Mouse (Mus musculus) layer of hippocampus, postnatal 10 days (tissue): ENCODE data around the gene Eno3. TPM values are rescaled to one million over a fixed set of nuclear protein-coding genes. Genes with fewer than 3 reads are reported as not detected.
A peak's percentile ranks its signal among the peaks of the same experiment; 100 is the strongest.

Experiments used
- DNase-seq, 2 experiments: peaks; one replicate each; pipeline ENCODE4 v3.0.0; 2021; ENCODE audit warnings: low spot score in 2 of 2
- total RNA-seq, 2 experiments: library from RNA; stranded (reverse); gene quantifications; 2 replicates each; pipeline ENCODE4 v1.2.3; 2021

Eno3 gene
- total RNA-seq, 2 experiments from 2014 or later = 5.1 to 10.5 TPM

- peak in 1 of 2 experiments; percentile 52 for DNase-seq
Measured at GRCm38 (mm10) chr11:70655571-70656455, 1.2 kb upstream of the Eno3 start.

DNA sequence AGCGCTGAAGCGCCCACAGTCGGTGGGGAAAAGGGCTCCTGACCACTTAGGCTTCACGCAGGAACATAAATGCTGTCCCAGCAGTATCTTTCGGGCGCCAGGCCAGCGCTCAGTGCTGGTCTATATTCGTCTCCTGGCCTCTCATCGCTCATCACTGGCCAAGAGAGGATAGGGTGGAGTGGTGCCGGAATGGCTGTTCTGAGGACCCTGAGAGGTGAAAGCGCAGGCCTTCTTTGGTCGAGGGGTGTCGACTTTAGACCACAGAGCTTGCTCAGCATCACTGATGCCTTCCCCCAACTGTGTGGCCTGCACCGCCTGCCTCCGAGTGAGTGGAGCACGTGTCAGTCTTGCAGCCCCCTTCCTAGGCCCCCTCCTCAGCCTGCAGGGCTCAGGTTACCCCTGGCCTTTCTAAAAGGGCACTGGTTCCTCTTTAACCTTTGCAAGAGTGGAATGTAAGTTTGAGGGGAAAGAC, 510 bp upstream of the Eno3 start:
- no peak for DNase-seq

- no peak for DNase-seq
Measured at GRCm38 (mm10) chr11:70657573-70657972, 571 bp downstream of the Eno3 start.

GRCm38 (mm10) chr11:70657991-70658390, 989 bp downstream of the Eno3 start:
- DNase-seq = no peak

DNA sequence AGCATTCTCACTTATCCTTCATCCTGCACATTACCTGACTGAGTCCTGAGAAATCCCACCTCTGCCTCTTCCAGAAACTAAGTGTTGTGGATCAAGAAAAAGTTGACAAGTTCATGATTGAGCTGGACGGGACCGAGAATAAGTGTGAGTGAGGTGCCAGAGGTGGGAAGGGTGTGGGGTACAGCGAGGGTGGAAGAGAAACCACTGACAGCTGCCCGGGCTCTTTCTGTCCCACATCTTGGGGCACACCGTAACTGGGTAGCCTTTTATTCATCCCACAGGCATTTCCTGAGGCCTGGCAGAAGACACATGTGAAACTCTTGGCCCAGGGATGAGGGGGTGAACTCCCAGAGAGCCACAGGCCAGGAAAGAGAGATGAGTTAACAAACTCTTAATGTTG, 1.5 kb downstream of the Eno3 start:
- DNase-seq = no peak

DNA sequence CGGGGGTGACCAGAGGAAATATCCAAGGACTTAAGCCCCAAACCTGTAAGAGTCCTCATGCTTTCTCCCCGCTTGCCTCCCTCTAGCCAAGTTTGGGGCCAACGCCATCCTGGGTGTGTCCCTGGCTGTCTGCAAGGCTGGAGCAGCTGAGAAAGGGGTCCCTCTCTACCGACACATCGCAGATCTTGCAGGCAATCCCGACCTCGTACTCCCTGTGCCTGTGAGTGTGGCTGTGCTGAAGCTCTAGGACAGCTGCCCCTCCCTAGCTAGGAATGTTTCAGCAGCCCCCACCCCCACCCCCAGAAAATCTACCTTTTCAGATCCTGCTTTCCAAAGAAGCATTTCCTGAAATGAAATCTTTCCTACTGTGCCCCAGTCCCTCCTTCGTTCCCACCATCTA, 1.9 kb downstream of the Eno3 start:
- DNase-seq = no peak

GRCm38 (mm10) chr11:70660571-70660970, 3.6 kb downstream of the Eno3 start:
- DNase-seq = no peak

- no peak for DNase-seq
Measured at GRCm38 (mm10) chr11:70663101-70663500, 6.1 kb downstream of the Eno3 start.

GRCm38 (mm10) chr11:70663957-70664356, 7.0 kb downstream of the Eno3 start:
- no peak for DNase-seq

- no peak for DNase-seq
Measured at GRCm38 (mm10) chr11:70664741-70665140, 7.7 kb downstream of the Eno3 start.

GRCm38 (mm10) chr11:70666687-70667086, 9.7 kb downstream of the Eno3 start:
- no peak for DNase-seq

GRCm38 (mm10) chr11:70667271-70668150, 10.5 kb downstream of the Eno3 start:
- DNase-seq = no peak

- peak in 1 of 2 experiments; percentile 67 for DNase-seq
Measured at GRCm38 (mm10) chr11:70668335-70668770, 11.4 kb downstream of the Eno3 start.

DNA sequence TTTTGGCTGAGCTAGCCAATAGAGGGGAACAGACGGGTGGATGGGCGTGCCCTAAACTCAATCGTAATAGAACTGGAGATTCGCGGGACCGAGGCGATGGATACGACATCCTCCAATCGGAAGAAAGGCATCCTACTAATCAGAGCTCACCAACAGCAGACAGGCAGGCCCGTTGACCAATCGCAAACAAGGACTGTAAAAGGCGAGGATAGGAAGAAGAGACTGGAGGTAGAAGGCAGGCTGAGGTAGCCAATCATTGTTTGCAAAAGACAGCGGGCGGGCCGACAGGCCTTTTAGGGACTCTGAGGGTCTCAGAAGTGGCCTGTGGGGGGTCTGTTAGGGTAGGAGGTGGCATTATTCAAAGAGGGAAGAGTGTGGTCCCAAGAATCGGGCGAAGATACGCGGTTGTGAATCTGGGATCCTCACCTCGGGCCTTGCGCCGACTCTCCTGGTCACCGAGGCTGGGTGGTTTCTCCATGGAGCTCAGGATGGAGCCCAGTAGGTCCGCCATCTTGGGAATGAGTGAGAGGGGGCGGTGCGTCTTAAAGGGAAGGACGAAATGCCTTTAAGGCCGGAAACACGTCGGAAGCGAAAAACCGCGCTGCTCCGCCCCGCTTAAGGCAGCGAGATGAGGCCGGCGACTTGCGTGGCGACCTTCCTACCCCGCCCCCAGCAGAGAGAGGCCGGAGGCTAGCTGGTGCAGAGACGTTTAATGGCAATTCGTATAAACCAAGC, 11.9 kb downstream of the Eno3 start, which contains the start of gene Spag7:
TSS of gene Spag7 (minus strand) at position 646 of the 735 bp plus-strand sequence.
- DNase-seq = peak; percentile 94 to 95

DNA sequence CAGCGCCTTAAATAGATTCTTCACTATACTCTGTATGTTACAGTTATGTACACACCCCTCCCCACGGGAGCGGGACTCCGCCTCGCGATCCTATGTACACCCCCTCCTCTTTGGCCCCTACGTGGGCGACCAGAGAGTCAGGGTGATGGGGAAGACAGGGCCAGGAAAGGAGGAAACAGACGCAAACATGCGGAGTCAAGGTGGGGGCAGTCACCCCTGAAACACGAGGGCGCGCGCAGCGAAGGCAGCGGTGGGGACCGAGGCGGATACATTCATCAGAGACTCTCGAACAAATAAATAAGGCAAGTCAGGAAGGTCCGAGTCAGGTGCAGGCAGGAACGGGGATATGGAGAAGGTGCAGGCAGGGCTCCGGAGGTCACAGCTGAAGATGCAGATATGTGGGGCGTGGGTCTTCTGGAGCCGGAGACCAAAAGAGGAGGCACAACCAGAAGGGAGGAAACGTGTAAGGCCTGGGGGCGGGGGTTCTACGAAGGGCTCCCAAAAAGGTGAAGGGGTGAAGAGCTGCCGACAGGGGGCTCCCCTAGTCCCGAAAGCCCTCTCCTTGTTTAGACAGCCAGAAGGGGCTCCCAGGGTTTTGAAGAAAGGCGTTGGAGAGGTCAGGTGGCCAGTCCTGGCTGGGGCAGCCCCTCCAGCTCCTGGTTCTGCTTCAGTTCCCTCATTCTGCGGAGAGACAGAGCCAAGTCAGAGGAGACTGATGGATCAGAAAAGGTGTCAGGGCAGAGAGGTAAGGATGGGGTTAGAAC, 12.8 kb downstream of the Eno3 start:
- DNase-seq = peak; percentile 73 to 84

GRCm38 (mm10) chr11:70670483-70670882, 13.5 kb downstream of the Eno3 start:
- no peak for DNase-seq

DNA sequence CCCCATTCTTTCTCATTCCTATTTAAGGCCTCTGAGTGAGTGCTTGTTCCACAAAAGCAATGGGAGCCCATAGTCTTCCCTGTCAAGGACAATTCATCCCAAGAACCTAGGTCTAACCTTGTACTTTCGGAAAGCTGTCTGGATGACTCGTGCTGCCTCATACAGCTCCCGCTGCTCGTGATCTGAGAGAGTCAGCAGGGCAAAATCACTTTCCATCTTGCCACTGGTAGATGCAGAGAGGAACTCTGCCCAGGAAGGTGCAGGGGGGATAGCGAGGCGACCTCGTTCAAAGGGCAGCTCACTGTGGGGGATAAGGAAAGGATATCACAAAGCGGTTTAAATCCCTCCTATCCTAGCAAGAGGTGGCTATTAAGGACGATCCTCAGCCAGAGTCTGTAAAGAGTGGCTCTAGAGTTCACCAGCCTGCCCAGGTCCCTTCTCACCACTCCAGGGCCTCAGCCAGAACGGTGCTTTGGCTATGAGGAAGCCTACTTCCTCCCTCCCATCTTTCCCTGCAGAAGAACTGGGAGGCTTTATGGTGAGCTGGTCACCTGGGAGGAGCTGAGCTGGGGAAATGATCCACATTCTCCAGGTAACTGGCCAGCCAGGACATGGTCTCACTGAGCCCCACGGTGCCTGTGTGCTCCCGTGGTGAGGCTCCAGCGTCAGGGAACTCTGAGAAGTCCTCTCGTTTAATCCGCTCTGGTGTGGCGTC, 14.5 kb downstream of the Eno3 start:
- no peak for DNase-seq

GRCm38 (mm10) chr11:70674014-70674413, 17.0 kb downstream of the Eno3 start:
- no peak for DNase-seq

DNA sequence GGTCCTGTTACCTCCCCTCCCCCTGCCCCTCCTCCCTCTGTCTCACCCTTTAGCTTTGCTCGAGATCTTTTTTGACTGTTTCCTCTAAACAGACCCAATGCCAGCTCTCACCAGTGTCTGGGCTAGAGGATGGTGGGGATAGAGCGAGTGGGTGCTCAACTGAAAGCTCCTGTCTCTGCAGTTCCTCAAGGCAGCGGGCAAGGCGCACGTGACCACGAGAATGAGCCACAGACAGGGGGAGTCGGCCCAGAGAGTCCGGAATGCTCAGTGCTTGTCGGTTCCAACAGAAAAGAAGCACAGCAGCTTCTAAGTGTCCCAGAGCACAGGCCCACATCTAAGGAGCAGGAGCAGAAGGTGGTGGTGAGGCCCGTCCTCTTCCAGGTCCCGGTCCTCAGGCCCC, 17.5 kb downstream of the Eno3 start:
- DNase-seq = no peak

DNA sequence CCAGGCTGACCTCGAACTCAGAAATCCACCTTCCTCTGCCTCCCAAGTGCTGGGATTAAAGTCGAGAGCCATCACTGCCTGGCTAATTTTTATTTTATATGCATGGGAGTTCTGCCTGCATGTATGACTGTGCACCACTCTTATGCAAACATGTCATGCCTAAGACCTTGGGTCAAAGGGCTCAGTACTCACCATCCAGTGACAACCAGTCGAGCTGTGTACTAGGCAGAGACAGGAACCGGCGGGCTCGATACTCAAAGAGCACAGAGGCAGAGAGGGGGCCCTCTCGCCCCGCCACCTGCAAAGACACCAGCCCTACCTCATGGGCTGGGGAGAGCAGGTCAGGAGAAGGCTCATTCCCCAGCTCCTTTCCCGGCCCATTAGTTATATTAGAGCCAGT, 21.1 kb downstream of the Eno3 start:
- DNase-seq = no peak
